Mouse (Mus musculus) E14TG2a.4 (cell line): ENCODE results near the gene Rap1gap2.

Source experiments
- H3K27me3 ChIP-seq: 2 replicates; pipeline ENCODE4 v1.6.1; 2014; ENCODE audit warnings: low read length, control low read depth; ENCODE audit not compliant: insufficient read depth
- H3K36me3 ChIP-seq: 2 replicates; pipeline ENCODE4 v1.6.1; 2014; ENCODE audit warnings: low read length, control low read depth; ENCODE audit not compliant: insufficient read depth
- H3K4me1 ChIP-seq: replicated peaks from 2 replicates; pipeline ENCODE4 v1.6.1; 2014; ENCODE audit warnings: low read depth, low read length, control low read depth
- H3K4me3 ChIP-seq: replicated peaks from 2 replicates; pipeline ENCODE4 v1.5.1; 2014; ENCODE audit warnings: mild to moderate bottlenecking, low read length
- H3K9me3 ChIP-seq: 2 replicates; pipeline ENCODE4 v1.6.1; 2014; ENCODE audit warnings: low read length, control low read depth
- CTCF ChIP-seq: conservative IDR thresholded peaks from 2 replicates; pipeline ENCODE4 v1.5.1; 2014; ENCODE audit warnings: low read length
- NANOG ChIP-seq: IDR thresholded peaks from 2 replicates; pipeline ENCODE4 v1.6.1; 2014; ENCODE audit warnings: borderline replicate concordance, low read length, mixed read lengths
- POU5F1 ChIP-seq: IDR thresholded peaks from 2 replicates; pipeline ENCODE4 v1.6.1; 2014; ENCODE audit warnings: low read length, borderline replicate concordance

Gene Rap1gap2

GRCm38 (mm10) chr11:74546165-74546564, 64.5 kb downstream of the Rap1gap2 start:
- Histone ChIP-seq H3K9me3 (no peaks in the 10 kb centered on the region), H3K4me3 (no peak overlapping the region), H3K27me3 (no peaks in the 10 kb centered on the region), H3K4me1 (peaks cover 44% of the 10 kb centered on the region), H3K36me3 (no peaks in the 10 kb centered on the region)
- TF ChIP-seq POU5F1 (no peak), CTCF (peak; percentile 70), NANOG (no peak)

GRCm38 (mm10) chr11:74545560-74545959, 65.2 kb downstream of the Rap1gap2 start:
- H3K9me3 ChIP-seq: no peaks in the 10 kb centered on the region
- H3K4me1 ChIP-seq: peaks cover 39% of the 10 kb centered on the region
- no peaks in the 10 kb centered on the region for H3K36me3 ChIP-seq
- H3K4me3 ChIP-seq: no peak overlapping the region
- no peaks in the 10 kb centered on the region for H3K27me3 ChIP-seq
- no peak for TF ChIP-seq NANOG

DNA sequence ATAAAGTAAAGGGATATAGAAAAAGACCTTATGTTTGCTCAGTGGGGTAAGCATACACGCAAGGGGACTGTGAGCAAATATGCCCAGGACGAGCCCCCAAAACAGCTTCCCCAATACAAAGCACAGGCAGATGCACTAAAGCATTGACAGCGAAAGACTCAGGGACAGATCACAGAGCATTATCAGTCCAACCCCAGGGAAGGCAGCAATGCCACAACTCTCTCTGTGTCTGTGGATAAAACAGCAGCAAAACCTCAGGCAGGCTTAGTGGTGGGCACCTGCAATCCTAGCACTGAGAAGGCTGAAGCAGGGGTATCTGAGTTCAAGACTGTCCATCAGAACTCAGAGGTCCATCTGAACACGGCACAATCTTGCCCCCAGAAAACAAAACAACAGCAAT, 73.4 kb downstream of the Rap1gap2 start:
- no peak for TF ChIP-seq POU5F1
- TF ChIP-seq CTCF: no peak
- no peak for TF ChIP-seq NANOG
- Histone ChIP-seq H3K27me3 (peaks cover 3% of the 10 kb centered on the region; the same call in 1 of the 2 replicates), H3K4me1 (peaks cover 18% of the 10 kb centered on the region), H3K4me3 (no peak overlapping the region), H3K9me3 (peaks cover 5% of the 10 kb centered on the region; the same call in 1 of the 2 replicates), H3K36me3 (no peaks in the 10 kb centered on the region)

DNA sequence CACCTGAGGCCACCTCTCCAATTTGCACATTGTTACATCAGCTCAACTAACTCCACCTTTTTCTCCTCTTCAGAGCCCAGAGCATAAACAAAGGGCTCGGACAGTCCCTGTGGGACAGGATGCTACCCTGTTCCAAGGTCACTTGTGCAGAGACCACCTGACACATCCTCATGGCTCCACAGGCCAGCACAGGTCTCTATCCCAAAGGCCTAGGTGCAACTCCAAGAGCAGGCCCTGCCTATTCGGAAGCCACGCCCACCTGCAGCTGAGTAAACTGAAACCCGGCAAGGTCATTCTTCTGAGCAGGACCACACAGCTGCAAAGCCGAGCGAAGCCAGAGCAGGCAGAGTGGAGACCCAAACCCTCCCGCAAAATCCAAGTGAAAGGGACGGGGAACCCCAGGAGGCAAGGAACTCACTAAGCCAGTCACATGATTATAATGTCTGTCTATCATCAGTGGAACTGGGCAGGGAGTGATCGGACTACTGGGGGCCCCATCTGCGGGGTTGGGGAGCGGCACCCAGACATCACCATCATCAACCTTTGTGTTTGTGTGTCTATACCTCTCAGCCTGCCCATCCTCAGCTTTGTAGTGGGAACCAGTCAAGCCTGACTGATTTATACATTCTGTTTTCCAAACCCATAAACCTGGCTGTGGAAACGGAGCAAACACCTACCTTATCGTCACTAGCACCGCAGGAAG, 74.4 kb downstream of the Rap1gap2 start:
- Histone ChIP-seq H3K4me3 (no peak overlapping the region; the same call in 1 of the 2 replicates), H3K36me3 (no peaks in the 10 kb centered on the region), H3K9me3 (peaks cover 5% of the 10 kb centered on the region; the same call in 1 of the 2 replicates), H3K27me3 (peaks cover 11% of the 10 kb centered on the region), H3K4me1 (peaks cover 26% of the 10 kb centered on the region)
- no peak for TF ChIP-seq POU5F1
- TF ChIP-seq NANOG: no peak
- TF ChIP-seq CTCF: no peak

GRCm38 (mm10) chr11:74534380-74534779, 76.3 kb downstream of the Rap1gap2 start:
- Histone ChIP-seq H3K4me3 (no peak overlapping the region), H3K27me3 (peaks cover 21% of the 10 kb centered on the region), H3K4me1 (peaks cover 42% of the 10 kb centered on the region), H3K36me3 (no peaks in the 10 kb centered on the region), H3K9me3 (peaks cover 5% of the 10 kb centered on the region; the same call in 1 of the 2 replicates)
- TF ChIP-seq POU5F1 (no peak), CTCF (no peak), NANOG (no peak)

- Histone ChIP-seq H3K27me3 (peaks cover 31% of the 10 kb centered on the region), H3K4me3 (no peak overlapping the region)
- no peak for TF ChIP-seq POU5F1
- TF ChIP-seq NANOG: no peak
- no peak for TF ChIP-seq CTCF
Measured at GRCm38 (mm10) chr11:74533050-74533449, 77.7 kb downstream of the Rap1gap2 start.

DNA sequence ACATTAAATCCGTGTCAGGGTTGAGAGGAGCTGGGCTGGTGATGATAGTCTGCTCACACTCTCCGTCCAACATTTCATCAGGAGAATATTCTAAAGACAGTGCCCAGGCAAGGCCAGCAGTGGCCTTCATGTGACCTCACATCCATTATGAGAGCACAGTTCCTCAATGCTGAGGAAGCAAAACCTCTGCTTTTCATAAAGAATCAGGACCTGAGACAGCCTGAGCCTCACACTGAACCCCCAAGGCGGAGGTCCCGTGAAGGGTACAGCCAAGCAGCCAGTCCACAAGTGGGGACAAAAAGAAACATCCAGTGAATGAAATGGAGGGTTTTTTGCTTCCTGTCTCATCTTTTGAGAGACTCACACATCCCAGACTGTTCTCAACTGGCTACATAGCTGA, 78.3 kb downstream of the Rap1gap2 start:
- peaks cover 2% of the 10 kb centered on the region; the same call in 1 of the 2 replicates for H3K9me3 ChIP-seq
- peaks cover 36% of the 10 kb centered on the region for H3K27me3 ChIP-seq
- H3K4me3 ChIP-seq: no peak overlapping the region
- no peak for TF ChIP-seq CTCF
- TF ChIP-seq POU5F1: no peak
- no peaks in the 10 kb centered on the region for H3K36me3 ChIP-seq
- peaks cover 45% of the 10 kb centered on the region for H3K4me1 ChIP-seq

More at GRCm38 (mm10) chr11:74533050-74533449, 77.7 kb downstream of the Rap1gap2 start:
- Histone ChIP-seq H3K9me3 (peaks cover 5% of the 10 kb centered on the region; the same call in 1 of the 2 replicates), H3K36me3 (no peaks in the 10 kb centered on the region), H3K4me1 (peaks cover 44% of the 10 kb centered on the region)

DNA sequence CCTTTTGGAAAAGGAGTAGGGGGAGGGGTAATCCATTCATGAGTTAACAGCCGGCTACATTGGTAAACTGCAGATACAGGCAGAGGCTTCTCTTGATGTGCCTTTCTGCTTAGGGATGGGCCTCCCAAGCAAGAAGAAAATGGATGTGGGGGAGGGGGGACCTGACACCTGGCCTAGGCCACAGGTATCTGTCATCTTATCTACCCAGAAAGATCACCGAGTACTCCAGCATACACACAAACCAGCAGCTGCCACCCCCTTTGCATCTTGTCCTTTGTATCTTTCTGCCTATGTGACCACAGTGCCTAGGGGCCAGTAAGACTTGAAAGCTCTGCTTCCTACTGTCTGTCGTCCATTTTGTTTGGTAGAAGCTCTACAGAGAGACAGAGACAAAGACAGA, 79.0 kb downstream of the Rap1gap2 start:
- no peaks in the 10 kb centered on the region for H3K36me3 ChIP-seq
- peaks cover 49% of the 10 kb centered on the region for H3K4me1 ChIP-seq
- TF ChIP-seq CTCF (no peak), NANOG (no peak), POU5F1 (no peak)
- no peaks in the 10 kb centered on the region for H3K9me3 ChIP-seq
- peaks cover 43% of the 10 kb centered on the region for H3K27me3 ChIP-seq
- no peak overlapping the region for H3K4me3 ChIP-seq

- H3K36me3 ChIP-seq: no peaks in the 10 kb centered on the region
- no peak for TF ChIP-seq POU5F1
- TF ChIP-seq CTCF: peak; percentile 84
- TF ChIP-seq NANOG: no peak
- H3K27me3 ChIP-seq: peaks cover 55% of the 10 kb centered on the region
- H3K4me1 ChIP-seq: peaks cover 40% of the 10 kb centered on the region
- no peak overlapping the region for H3K4me3 ChIP-seq
- no peaks in the 10 kb centered on the region for H3K9me3 ChIP-seq
Measured at GRCm38 (mm10) chr11:74529803-74530202, 80.9 kb downstream of the Rap1gap2 start.
